Mouse (Mus musculus): ENCODE measurements around the gene Cdkal1. TPM values are rescaled to one million over a fixed set of nuclear protein-coding genes. Genes with fewer than 3 reads are reported as not detected.

Cdkal1 gene
- polyA plus RNA-seq, 2 experiments = 2.0 to 7.7 TPM

- H3K4me3 ChIP-seq (ENCODE audit: insufficient read depth in 1 of 2, low read depth in 2 of 2, low read length in 2 of 2) = no peak overlapping the region
- H3K9me3 ChIP-seq (ENCODE audit: control insufficient read depth, low read length) = no peaks in the 10 kb centered on the region
- no peak for ATAC-seq (ENCODE audit: insufficient read depth)
- H3K4me1 ChIP-seq (replicated peaks; ENCODE audit: control insufficient read depth in 2 of 2, insufficient read depth in 2 of 2, low read length in 1 of 2) = no peaks in the 10 kb centered on the region
- H3K9ac ChIP-seq (replicated peaks) = no peak overlapping the region
- TF ChIP-seq CTCF (IDR thresholded peaks at IDR 0.05; ENCODE audit: low read depth) = no peak
- no peak for TF ChIP-seq EP300 (IDR thresholded peaks at IDR 0.05; ENCODE audit: low read depth)
- no peaks in the 10 kb centered on the region for H3K27me3 ChIP-seq (ENCODE audit: control insufficient read depth, insufficient read depth, low read length)
- no peak overlapping the region for H3K4me2 ChIP-seq (ENCODE audit: low read depth)
- WGBS (ENCODE audit: insufficient replicate concordance) = 66% methylated on average over 2 of the region's 2 CpGs
- no peak overlapping the region for H3K27ac ChIP-seq
- H3K36me3 ChIP-seq (replicated peaks; ENCODE audit: control insufficient read depth, insufficient read depth, low read depth) = no peaks in the 10 kb centered on the region
- DNase-seq (ENCODE audit: low read depth in 3 of 3, low spot score in 3 of 3) = no peak
These were observed 670.9 kb downstream of the Cdkal1 start for GRCm38 (mm10) chr13:29184545-29184944.

DNA sequence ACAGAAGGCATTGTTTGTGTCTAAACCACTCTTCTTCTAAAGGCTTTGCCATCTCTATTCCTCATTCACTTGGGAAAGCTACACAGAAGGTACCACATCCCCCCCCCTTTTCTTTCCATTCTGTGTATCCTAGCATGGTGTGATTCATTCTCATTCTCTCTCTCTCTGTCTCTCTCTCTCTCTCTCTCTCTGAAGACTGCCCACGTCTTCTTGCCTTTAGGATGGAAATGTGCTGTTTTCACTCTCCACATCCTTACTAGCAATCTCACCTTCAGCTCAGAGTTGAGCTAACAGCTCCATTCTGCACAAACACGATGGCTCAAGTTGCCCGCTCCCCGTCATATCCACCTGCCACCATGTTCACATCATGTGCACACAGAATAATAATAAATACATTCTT is 675.6 kb downstream of the Cdkal1 start:
- no peaks in the 10 kb centered on the region for H3K9me3 ChIP-seq (ENCODE audit: control insufficient read depth, low read length)
- no peak overlapping the region for H3K4me3 ChIP-seq (ENCODE audit: insufficient read depth in 1 of 2, low read depth in 2 of 2, low read length in 2 of 2)
- ATAC-seq (ENCODE audit: insufficient read depth) = no peak
- no peaks in the 10 kb centered on the region for H3K36me3 ChIP-seq (replicated peaks; ENCODE audit: control insufficient read depth, insufficient read depth, low read depth)
- no peak overlapping the region for H3K27ac ChIP-seq
- no peak overlapping the region for H3K9ac ChIP-seq (replicated peaks)
- TF ChIP-seq CTCF (IDR thresholded peaks at IDR 0.05; ENCODE audit: low read depth) (no peak), EP300 (IDR thresholded peaks at IDR 0.05; ENCODE audit: low read depth) (no peak)
- DNase-seq (ENCODE audit: low read depth in 3 of 3, low spot score in 3 of 3) = no peak
- H3K4me1 ChIP-seq (replicated peaks; ENCODE audit: control insufficient read depth in 2 of 2, insufficient read depth in 2 of 2, low read length in 1 of 2) = no peaks in the 10 kb centered on the region
- H3K27me3 ChIP-seq (ENCODE audit: control insufficient read depth, insufficient read depth, low read length) = no peaks in the 10 kb centered on the region
- 55% methylated on average over 4 of the region's 4 CpGs for WGBS (ENCODE audit: insufficient replicate concordance)
- no peak overlapping the region for H3K4me2 ChIP-seq (ENCODE audit: low read depth)

- DNase-seq (ENCODE audit: low read depth in 3 of 3, low spot score in 3 of 3) = no peak
- Histone ChIP-seq H3K27ac (no peak overlapping the region), H3K4me3 (ENCODE audit: insufficient read depth in 1 of 2, low read depth in 2 of 2, low read length in 2 of 2) (no peak overlapping the region), H3K9ac (replicated peaks) (no peak overlapping the region), H3K4me1 (replicated peaks; ENCODE audit: control insufficient read depth in 2 of 2, insufficient read depth in 2 of 2, low read length in 1 of 2) (no peaks in the 10 kb centered on the region), H3K4me2 (ENCODE audit: low read depth) (no peak overlapping the region), H3K36me3 (replicated peaks; ENCODE audit: control insufficient read depth, insufficient read depth, low read depth) (no peaks in the 10 kb centered on the region), H3K27me3 (ENCODE audit: control insufficient read depth, insufficient read depth, low read length) (no peaks in the 10 kb centered on the region), H3K9me3 (ENCODE audit: control insufficient read depth, low read length) (no peaks in the 10 kb centered on the region)
- no peak for ATAC-seq (ENCODE audit: insufficient read depth)
- TF ChIP-seq CTCF (IDR thresholded peaks at IDR 0.05; ENCODE audit: low read depth) = no peak
- TF ChIP-seq EP300 (IDR thresholded peaks at IDR 0.05; ENCODE audit: low read depth) = no peak
- 68% methylated on average over 4 of the region's 4 CpGs for WGBS (ENCODE audit: insufficient replicate concordance)
These were observed 676.2 kb downstream of the Cdkal1 start for GRCm38 (mm10) chr13:29179260-29179659.

GRCm38 (mm10) chr13:29177889-29178486 is 677.5 kb downstream of the Cdkal1 start:
- no peak for TF ChIP-seq EP300 (IDR thresholded peaks at IDR 0.05; ENCODE audit: low read depth)
- TF ChIP-seq CTCF (IDR thresholded peaks at IDR 0.05; ENCODE audit: low read depth) = no peak
- Histone ChIP-seq H3K4me1 (replicated peaks; ENCODE audit: control insufficient read depth in 2 of 2, insufficient read depth in 2 of 2, low read length in 1 of 2) (no peaks in the 10 kb centered on the region), H3K9ac (replicated peaks) (no peak overlapping the region), H3K27me3 (ENCODE audit: control insufficient read depth, insufficient read depth, low read length) (no peaks in the 10 kb centered on the region), H3K4me2 (ENCODE audit: low read depth) (no peak overlapping the region), H3K36me3 (replicated peaks; ENCODE audit: control insufficient read depth, insufficient read depth, low read depth) (no peaks in the 10 kb centered on the region), H3K4me3 (ENCODE audit: insufficient read depth in 1 of 2, low read depth in 2 of 2, low read length in 2 of 2) (no peak overlapping the region), H3K27ac (no peak overlapping the region), H3K9me3 (ENCODE audit: control insufficient read depth, low read length) (no peaks in the 10 kb centered on the region)
- DNase-seq (ENCODE audit: low read depth in 3 of 3, low spot score in 3 of 3) (no peak), ATAC-seq (ENCODE audit: insufficient read depth) (no peak)
- 54% methylated on average over 5 of the region's 5 CpGs for WGBS (ENCODE audit: insufficient replicate concordance)

- H3K9me3 ChIP-seq (ENCODE audit: control insufficient read depth, low read length) = no peaks in the 10 kb centered on the region
- H3K27me3 ChIP-seq (ENCODE audit: control insufficient read depth, insufficient read depth, low read length) = no peaks in the 10 kb centered on the region
- WGBS (ENCODE audit: insufficient replicate concordance) = 13% methylated on average over 1 of the region's 1 CpGs
- H3K36me3 ChIP-seq (replicated peaks; ENCODE audit: control insufficient read depth, insufficient read depth, low read depth) = no peaks in the 10 kb centered on the region
- ATAC-seq (ENCODE audit: insufficient read depth) (no peak), DNase-seq (ENCODE audit: low read depth in 3 of 3, low spot score in 3 of 3) (no peak)
- no peak overlapping the region for H3K27ac ChIP-seq
- TF ChIP-seq EP300 (IDR thresholded peaks at IDR 0.05; ENCODE audit: low read depth) (no peak), CTCF (IDR thresholded peaks at IDR 0.05; ENCODE audit: low read depth) (no peak)
- no peak overlapping the region for H3K4me2 ChIP-seq (ENCODE audit: low read depth)
- no peak overlapping the region for H3K9ac ChIP-seq (replicated peaks)
- H3K4me1 ChIP-seq (replicated peaks; ENCODE audit: control insufficient read depth in 2 of 2, insufficient read depth in 2 of 2, low read length in 1 of 2) = no peaks in the 10 kb centered on the region
- H3K4me3 ChIP-seq (ENCODE audit: insufficient read depth in 1 of 2, low read depth in 2 of 2, low read length in 2 of 2) = no peak overlapping the region
These were observed 686.1 kb downstream of the Cdkal1 start for GRCm38 (mm10) chr13:29169356-29169755.

All from liver, embryonic 14.5 days (tissue).